Mouse (Mus musculus) neural tube, embryonic 13.5 days (tissue): ENCODE data around the gene Sept1. TPM values are rescaled to one million over a fixed set of nuclear protein-coding genes. Genes with fewer than 3 reads are reported as not detected.
A peak's percentile ranks its signal among the peaks of the same experiment; 100 is the strongest.

Source experiments
- ATAC-seq: fragments of 200-750 bp; cut with Nextera tagmentation; 2 replicates; pipeline ENCODE4 v1.8.0; 2017; ENCODE audit warnings: low read depth, mild to moderate bottlenecking, moderate TSS enrichment, moderate library complexity
- H3K27ac ChIP-seq: fragments of 300-500 bp; sonication (generic); replicated peaks from 2 replicates; pipeline ENCODE4 v1.5.1; 2015; ENCODE audit warnings: moderate library complexity, mild to moderate bottlenecking, inconsistent platforms
- H3K27me3 ChIP-seq: fragments of 300-500 bp; sonication (generic); 2 replicates; pipeline ENCODE4 v1.6.1; 2015; ENCODE audit warnings: mild to moderate bottlenecking, inconsistent platforms
- H3K36me3 ChIP-seq: fragments of 300-500 bp; sonication (generic); 2 replicates; pipeline ENCODE4 v1.6.1; 2015; ENCODE audit warnings: mild to moderate bottlenecking, inconsistent platforms
- H3K4me1 ChIP-seq: fragments of 300-500 bp; sonication (generic); replicated peaks from 2 replicates; pipeline ENCODE4 v1.6.1; 2015; ENCODE audit warnings: inconsistent platforms
- H3K4me2 ChIP-seq: fragments of 300-500 bp; sonication (generic); 2 replicates; pipeline ENCODE4 v1.6.1; 2015; ENCODE audit warnings: inconsistent platforms, mild to moderate bottlenecking, moderate library complexity
- H3K4me3 ChIP-seq: fragments of 300-500 bp; sonication (generic); 2 replicates; pipeline ENCODE4 v1.5.1; 2015; ENCODE audit warnings: mild to moderate bottlenecking, inconsistent platforms
- H3K9ac ChIP-seq: fragments of 300-500 bp; sonication (generic); 2 replicates; pipeline ENCODE4 v1.6.1; 2015; ENCODE audit warnings: moderate library complexity, mild to moderate bottlenecking, inconsistent platforms
- H3K9me3 ChIP-seq: fragments of 300-500 bp; sonication (generic); 2 replicates; pipeline ENCODE4 v1.6.1; 2016; ENCODE audit warnings: inconsistent platforms
- WGBS: fragments of 180-500 bp; shearing (Covaris S2); methylation state at CpG from one replicate; pipeline ENCODE4 v1.1.7; 2015; 5-methylcytosine and 5-hydroxymethylcytosine counted together
- polyA plus RNA-seq: library from polyadenylated mRNA; unstranded; fragments of >200 nt; fragmentation: Nextera tagmentation; extraction: Ambion mirVana; gene quantifications from 2 replicates; pipeline ENCODE4 v1.2.1, GENCODE M21; 2015

Gene Sept1
- polyA plus RNA-seq, 1 experiment from 2014 or later = 23.7 TPM

GRCm38 (mm10) chr7:127206606-127207005, 26.3 kb downstream of the Sept1 start:
- WGBS = 68% methylated on average over 2 of the region's 2 CpGs
- no peak for ATAC-seq

GRCm38 (mm10) chr7:127196484-127196883, 36.4 kb downstream of the Sept1 start:
- Histone ChIP-seq H3K4me3 (peak overlapping the region; percentile 73), H3K27me3 (no peaks in the 10 kb centered on the region), H3K27ac (peak overlapping the region; percentile 89), H3K36me3 (peaks cover 81% of the 10 kb centered on the region), H3K9ac (peak overlapping the region; percentile 80), H3K4me1 (peaks cover 34% of the 10 kb centered on the region), H3K9me3 (no peaks in the 10 kb centered on the region), H3K4me2 (peak overlapping the region; percentile 75)
- ATAC-seq = no peak
- WGBS = 63% methylated on average over 11 of the region's 11 CpGs

More at GRCm38 (mm10) chr7:127206606-127207005, 26.3 kb downstream of the Sept1 start:
- peaks cover 29% of the 10 kb centered on the region for H3K36me3 ChIP-seq
- H3K27me3 ChIP-seq = no peaks in the 10 kb centered on the region
- peak overlapping the region; percentile 91 for H3K9ac ChIP-seq
- peaks cover 39% of the 10 kb centered on the region for H3K4me1 ChIP-seq
- H3K4me3 ChIP-seq = peak overlapping the region; percentile 98
- no peak overlapping the region for H3K27ac ChIP-seq
- H3K9me3 ChIP-seq = no peaks in the 10 kb centered on the region
- H3K4me2 ChIP-seq = peak overlapping the region; percentile 98

- Histone ChIP-seq H3K9ac (peak within 1 kb of the TSS; percentile 81), H3K4me2 (peak within 1 kb of the TSS; percentile 77), H3K4me3 (peak within 1 kb of the TSS; percentile 73), H3K27me3 (no peaks in the 10 kb centered on the region), H3K4me1 (peaks cover 34% of the 10 kb centered on the region), H3K27ac (peak within 1 kb of the TSS; percentile 90), H3K36me3 (peaks cover 79% of the 10 kb centered on the region), H3K9me3 (no peaks in the 10 kb centered on the region)
- peak; percentile 95 for ATAC-seq
- WGBS = under 1% methylated on average over 51 of the region's 51 CpGs
Observed at GRCm38 (mm10) chr7:127195544-127196295, 37.2 kb downstream of the Sept1 start, which contains the start of gene Cd2bp2. Cd2bp2 (minus strand) TSS chr7:127196050.

GRCm38 (mm10) chr7:127194633-127195029, 38.3 kb downstream of the Sept1 start:
- Histone ChIP-seq H3K27me3 (no peaks in the 10 kb centered on the region), H3K9ac (peak overlapping the region; percentile 81), H3K36me3 (peaks cover 72% of the 10 kb centered on the region), H3K4me1 (peaks cover 34% of the 10 kb centered on the region), H3K27ac (no peak overlapping the region), H3K4me3 (peak overlapping the region; percentile 73), H3K9me3 (no peaks in the 10 kb centered on the region), H3K4me2 (peak overlapping the region; percentile 77)
- WGBS = 77% methylated on average over 7 of the region's 7 CpGs
- no peak for ATAC-seq

- peaks cover 34% of the 10 kb centered on the region for H3K4me1 ChIP-seq
- WGBS = 93% methylated on average over 17 of the region's 17 CpGs
- no peak overlapping the region for H3K27ac ChIP-seq
- H3K4me2 ChIP-seq = peak overlapping the region; percentile 77
- no peak for ATAC-seq
- no peaks in the 10 kb centered on the region for H3K9me3 ChIP-seq
- H3K4me3 ChIP-seq = peak overlapping the region; percentile 73; the same call in 1 of the 2 replicates
- H3K27me3 ChIP-seq = no peaks in the 10 kb centered on the region
- H3K36me3 ChIP-seq = peaks cover 67% of the 10 kb centered on the region
- no peak overlapping the region for H3K9ac ChIP-seq
Observed at GRCm38 (mm10) chr7:127194011-127194632, 38.8 kb downstream of the Sept1 start.

- 93% methylated on average over 5 of the region's 5 CpGs for WGBS
Observed at GRCm38 (mm10) chr7:127192989-127193388, 39.9 kb downstream of the Sept1 start.

GRCm38 (mm10) chr7:127190672-127191071, 42.3 kb downstream of the Sept1 start:
- no peak overlapping the region for H3K4me2 ChIP-seq
- H3K27ac ChIP-seq = no peak overlapping the region
- no peaks in the 10 kb centered on the region for H3K27me3 ChIP-seq
- no peaks in the 10 kb centered on the region for H3K9me3 ChIP-seq
- no peak for ATAC-seq
- H3K9ac ChIP-seq = no peak overlapping the region
- 77% methylated on average over 6 of the region's 6 CpGs for WGBS
- H3K4me1 ChIP-seq = peaks cover 26% of the 10 kb centered on the region
- peaks cover 41% of the 10 kb centered on the region for H3K36me3 ChIP-seq
- H3K4me3 ChIP-seq = no peak overlapping the region

More at GRCm38 (mm10) chr7:127192989-127193388, 39.9 kb downstream of the Sept1 start:
- Histone ChIP-seq H3K4me1 (peaks cover 34% of the 10 kb centered on the region), H3K36me3 (peaks cover 55% of the 10 kb centered on the region), H3K27me3 (no peaks in the 10 kb centered on the region), H3K9me3 (no peaks in the 10 kb centered on the region), H3K27ac (no peak overlapping the region), H3K4me2 (no peak overlapping the region), H3K4me3 (no peak overlapping the region), H3K9ac (no peak overlapping the region)
- ATAC-seq = no peak

- WGBS = 85% methylated on average over 17 of the region's 17 CpGs
- Histone ChIP-seq H3K9me3 (no peaks in the 10 kb centered on the region), H3K27me3 (no peaks in the 10 kb centered on the region), H3K9ac (no peak overlapping the region), H3K36me3 (peaks cover 30% of the 10 kb centered on the region), H3K4me1 (peaks cover 8% of the 10 kb centered on the region; the same call in 1 of the 2 replicates), H3K4me2 (no peak overlapping the region), H3K4me3 (no peak overlapping the region), H3K27ac (no peak overlapping the region)
- no peak for ATAC-seq
Observed at GRCm38 (mm10) chr7:127188305-127189276, 44.3 kb downstream of the Sept1 start.

- Histone ChIP-seq H3K9me3 (no peaks in the 10 kb centered on the region), H3K27me3 (no peaks in the 10 kb centered on the region), H3K27ac (no peak overlapping the region), H3K4me2 (no peak overlapping the region), H3K4me3 (no peak overlapping the region), H3K36me3 (peaks cover 18% of the 10 kb centered on the region), H3K9ac (no peak overlapping the region), H3K4me1 (no peaks in the 10 kb centered on the region)
- no peak for ATAC-seq
- WGBS = 73% methylated on average over 10 of the region's 10 CpGs
Observed at GRCm38 (mm10) chr7:127187351-127187750, 45.6 kb downstream of the Sept1 start.

- Histone ChIP-seq H3K9me3 (no peaks in the 10 kb centered on the region), H3K4me2 (no peak overlapping the region), H3K9ac (no peak overlapping the region), H3K36me3 (peaks cover 2% of the 10 kb centered on the region; the same call in 1 of the 2 replicates), H3K4me1 (no peaks in the 10 kb centered on the region), H3K4me3 (no peak overlapping the region), H3K27ac (no peak overlapping the region), H3K27me3 (no peaks in the 10 kb centered on the region)
- ATAC-seq = no peak
- WGBS = 82% methylated on average over 3 of the region's 3 CpGs
Observed at GRCm38 (mm10) chr7:127185601-127186000, 47.3 kb downstream of the Sept1 start.

GRCm38 (mm10) chr7:127184720-127185119, 48.2 kb downstream of the Sept1 start:
- H3K4me2 ChIP-seq = no peak overlapping the region
- no peak overlapping the region for H3K4me3 ChIP-seq
- WGBS = 38% methylated on average over 1 of the region's 1 CpGs
- no peak overlapping the region for H3K9ac ChIP-seq
- no peaks in the 10 kb centered on the region for H3K36me3 ChIP-seq
- H3K9me3 ChIP-seq = no peaks in the 10 kb centered on the region
- no peak overlapping the region for H3K27ac ChIP-seq
- H3K27me3 ChIP-seq = no peaks in the 10 kb centered on the region
- ATAC-seq = no peak
- no peaks in the 10 kb centered on the region for H3K4me1 ChIP-seq
